Mouse (Mus musculus): ENCODE measurements around the gene Cga. TPM values are rescaled to one million over a fixed set of nuclear protein-coding genes. Genes with fewer than 3 reads are reported as not detected.
"Not testable (repeated sequence)": the region's sequence is repeated elsewhere in the genome, so short reads cannot be mapped to it uniquely, and the experiment has no call there.

Cga gene
- polyA plus RNA-seq, 2 experiments, result not detected

GRCm38 (mm10) chr4:34911401-34911800 lies 17.8 kb downstream of the Cga start:
- DNase-seq (ENCODE audit: low spot score), result no peak
- H3K9me3 ChIP-seq (ENCODE audit: control insufficient read depth, low read length), result no peaks in the 10 kb centered on the region
- H3K36me3 ChIP-seq (ENCODE audit: control insufficient read depth, insufficient read depth, low read length), result no peaks in the 10 kb centered on the region
- H3K27ac ChIP-seq (replicated peaks; ENCODE audit: low read depth, low read length), result no peak overlapping the region
- 35% methylated on average over 3 of the region's 3 CpGs for WGBS
- TF ChIP-seq POLR2A (IDR thresholded peaks at IDR 0.05; ENCODE audit: borderline replicate concordance, extremely low read depth, insufficient read depth, insufficient read length), result no peak
- H3K4me2 ChIP-seq (replicated peaks; ENCODE audit: low read depth, low read length, severe bottlenecking), result no peak overlapping the region
- no peaks in the 10 kb centered on the region for H3K4me1 ChIP-seq (ENCODE audit: control insufficient read depth, insufficient read depth, low read length)
- H3K27me3 ChIP-seq (ENCODE audit: control insufficient read depth, insufficient read depth, low read length), result no peaks in the 10 kb centered on the region
- no peak overlapping the region for H3K9ac ChIP-seq (ENCODE audit: low read depth, low read length, severe bottlenecking)
- no peak overlapping the region for H3K4me3 ChIP-seq (replicated peaks; ENCODE audit: low read length)
- no peak for ATAC-seq (ENCODE audit: low FRiP score, low read depth)

- WGBS, result 84% methylated on average over 3 of the region's 3 CpGs
- Histone ChIP-seq H3K4me2 (replicated peaks; ENCODE audit: low read depth, low read length, severe bottlenecking) (no peak overlapping the region), H3K4me1 (ENCODE audit: control insufficient read depth, insufficient read depth, low read length) (no peaks in the 10 kb centered on the region), H3K27ac (replicated peaks; ENCODE audit: low read depth, low read length) (no peak overlapping the region), H3K27me3 (ENCODE audit: control insufficient read depth, insufficient read depth, low read length) (no peaks in the 10 kb centered on the region), H3K4me3 (replicated peaks; ENCODE audit: low read length) (no peak overlapping the region), H3K36me3 (ENCODE audit: control insufficient read depth, insufficient read depth, low read length) (no peaks in the 10 kb centered on the region), H3K9me3 (ENCODE audit: control insufficient read depth, low read length) (no peaks in the 10 kb centered on the region), H3K9ac (ENCODE audit: low read depth, low read length, severe bottlenecking) (no peak overlapping the region)
- DNase-seq (ENCODE audit: low spot score) (no peak), ATAC-seq (ENCODE audit: low FRiP score, low read depth) (no peak)
- TF ChIP-seq POLR2A (IDR thresholded peaks at IDR 0.05; ENCODE audit: borderline replicate concordance, extremely low read depth, insufficient read depth, insufficient read length), result no peak
These were observed 18.6 kb downstream of the Cga start for GRCm38 (mm10) chr4:34912171-34912570.

- Histone ChIP-seq H3K27me3 (ENCODE audit: control insufficient read depth, insufficient read depth, low read length) (no peaks in the 10 kb centered on the region), H3K4me2 (replicated peaks; ENCODE audit: low read depth, low read length, severe bottlenecking) (no peak overlapping the region), H3K4me1 (ENCODE audit: control insufficient read depth, insufficient read depth, low read length) (no peaks in the 10 kb centered on the region), H3K36me3 (ENCODE audit: control insufficient read depth, insufficient read depth, low read length) (no peaks in the 10 kb centered on the region), H3K27ac (replicated peaks; ENCODE audit: low read depth, low read length) (no peak overlapping the region), H3K4me3 (replicated peaks; ENCODE audit: low read length) (no peak overlapping the region), H3K9ac (ENCODE audit: low read depth, low read length, severe bottlenecking) (no peak overlapping the region), H3K9me3 (ENCODE audit: control insufficient read depth, low read length) (no peaks in the 10 kb centered on the region)
- 0 out of 2 replicates have a peak, but pooled peaks have one; percentile 44 for ATAC-seq (ENCODE audit: low FRiP score, low read depth)
- 29% methylated on average over 7 of the region's 7 CpGs for WGBS
- TF ChIP-seq POLR2A (IDR thresholded peaks at IDR 0.05; ENCODE audit: borderline replicate concordance, extremely low read depth, insufficient read depth, insufficient read length), result no peak
- DNase-seq (ENCODE audit: low spot score), result peak; percentile 51
These were observed 23.8 kb downstream of the Cga start for GRCm38 (mm10) chr4:34917400-34917799.

- Histone ChIP-seq H3K9me3 (ENCODE audit: control insufficient read depth, low read length) (no peaks in the 10 kb centered on the region), H3K9ac (ENCODE audit: low read depth, low read length, severe bottlenecking) (no peak overlapping the region), H3K36me3 (ENCODE audit: control insufficient read depth, insufficient read depth, low read length) (no peaks in the 10 kb centered on the region), H3K27me3 (ENCODE audit: control insufficient read depth, insufficient read depth, low read length) (no peaks in the 10 kb centered on the region), H3K27ac (replicated peaks; ENCODE audit: low read depth, low read length) (no peak overlapping the region), H3K4me3 (replicated peaks; ENCODE audit: low read length) (no peak overlapping the region), H3K4me2 (replicated peaks; ENCODE audit: low read depth, low read length, severe bottlenecking) (no peak overlapping the region), H3K4me1 (ENCODE audit: control insufficient read depth, insufficient read depth, low read length) (no peaks in the 10 kb centered on the region)
- 0 out of 2 replicates have a peak, but pooled peaks have one; percentile 21 for TF ChIP-seq POLR2A (IDR thresholded peaks at IDR 0.05; ENCODE audit: borderline replicate concordance, extremely low read depth, insufficient read depth, insufficient read length)
- WGBS, result 63% methylated on average over 6 of the region's 6 CpGs
- peak; percentile 69 for DNase-seq (ENCODE audit: low spot score)
- ATAC-seq (ENCODE audit: low FRiP score, low read depth), result peak; percentile 78; the same call in 1 of the 2 replicates
These were observed 28.7 kb downstream of the Cga start for GRCm38 (mm10) chr4:34922177-34922870.

- not testable (repeated sequence) for DNase-seq (ENCODE audit: low spot score); H3K9ac ChIP-seq (ENCODE audit: low read depth, low read length, severe bottlenecking); H3K27me3 ChIP-seq (ENCODE audit: control insufficient read depth, insufficient read depth, low read length); H3K4me1 ChIP-seq (ENCODE audit: control insufficient read depth, insufficient read depth, low read length); H3K4me3 ChIP-seq (replicated peaks; ENCODE audit: low read length); H3K27ac ChIP-seq (replicated peaks; ENCODE audit: low read depth, low read length); H3K9me3 ChIP-seq (ENCODE audit: control insufficient read depth, low read length); ATAC-seq (ENCODE audit: low FRiP score, low read depth); H3K36me3 ChIP-seq (ENCODE audit: control insufficient read depth, insufficient read depth, low read length); H3K4me2 ChIP-seq (replicated peaks; ENCODE audit: low read depth, low read length, severe bottlenecking)
- WGBS, result 89% methylated on average over 7 of the region's 7 CpGs
These were observed 34.8 kb downstream of the Cga start for GRCm38 (mm10) chr4:34928386-34928785.

Data from limb, embryonic 14.5 days (tissue).